Mouse (Mus musculus) activated CD4-positive, CD25-positive, alpha-beta regulatory T cell, adult 4 months (primary cell): ENCODE data around the gene Clstn3. TPM values are rescaled to one million over a fixed set of nuclear protein-coding genes. Genes with fewer than 3 reads are reported as not detected.
A peak's percentile ranks its signal among the peaks of the same experiment; 100 is the strongest.
"Not testable (repeated sequence)": the region's sequence is repeated elsewhere in the genome, so short reads cannot be mapped to it uniquely, and the experiment has no call there.

Experiments used
- ATAC-seq: one replicate; pipeline ENCODE4 v1.8.0; 2017
- polyA plus RNA-seq, 2 experiments: library from polyadenylated mRNA; unstranded; fragments of 100-300 nt; shearing (Covaris generic); gene quantifications; one replicate each; pipeline ENCODE4 v1.2.1; 2017

Clstn3 gene
- polyA plus RNA-seq, result not detected

- ATAC-seq, result no peak
Observed at GRCm38 (mm10) chr6:124464305-124465271, at the start of gene Clstn3. Gene Clstn3, minus strand, starts transcription at chr6:124464794.

GRCm38 (mm10) chr6:124512355-124512836, 47.8 kb upstream of the Clstn3 start, which contains the start of gene C1ra:
Gene C1ra, plus strand, starts transcription at chr6:124512405.
- ATAC-seq, result no peak

- no peak for ATAC-seq
Observed at GRCm38 (mm10) chr6:124511936-124512335, 47.3 kb upstream of the Clstn3 start.

GRCm38 (mm10) chr6:124509192-124509591, 44.6 kb upstream of the Clstn3 start:
- not testable (repeated sequence) for ATAC-seq

GRCm38 (mm10) chr6:124508292-124508691, 43.7 kb upstream of the Clstn3 start:
- no peak for ATAC-seq

GRCm38 (mm10) chr6:124506991-124507390, 42.4 kb upstream of the Clstn3 start:
- ATAC-seq, result no peak

GRCm38 (mm10) chr6:124505028-124505427, 40.4 kb upstream of the Clstn3 start:
- ATAC-seq, result no peak

GRCm38 (mm10) chr6:124502021-124502420, 37.4 kb upstream of the Clstn3 start:
- no peak for ATAC-seq

GRCm38 (mm10) chr6:124501473-124501872, 36.9 kb upstream of the Clstn3 start:
- ATAC-seq, result no peak

GRCm38 (mm10) chr6:124499914-124500566, 35.4 kb upstream of the Clstn3 start:
- ATAC-seq, result no peak

GRCm38 (mm10) chr6:124496054-124496453, 31.5 kb upstream of the Clstn3 start:
- ATAC-seq, result no peak

- no peak for ATAC-seq
Observed at GRCm38 (mm10) chr6:124493886-124494285, 29.3 kb upstream of the Clstn3 start.

- no peak for ATAC-seq
Observed at GRCm38 (mm10) chr6:124492842-124493561, 28.4 kb upstream of the Clstn3 start, which contains the start of gene C1rl. Gene C1rl, plus strand, starts transcription at chr6:124493113.

- ATAC-seq, result no peak
Observed at GRCm38 (mm10) chr6:124491427-124491826, 26.8 kb upstream of the Clstn3 start.

- ATAC-seq, result no peak
Observed at GRCm38 (mm10) chr6:124488952-124489351, 24.4 kb upstream of the Clstn3 start.

- no peak for ATAC-seq
Observed at GRCm38 (mm10) chr6:124487509-124487908, 22.9 kb upstream of the Clstn3 start.

GRCm38 (mm10) chr6:124485414-124486144, 21.0 kb upstream of the Clstn3 start:
- no peak for ATAC-seq

GRCm38 (mm10) chr6:124484851-124485250, 20.3 kb upstream of the Clstn3 start:
- ATAC-seq, result no peak

GRCm38 (mm10) chr6:124483831-124484230, 19.2 kb upstream of the Clstn3 start:
- ATAC-seq, result not testable (repeated sequence)

GRCm38 (mm10) chr6:124481571-124481970, 17.0 kb upstream of the Clstn3 start:
- ATAC-seq, result peak; percentile 57

GRCm38 (mm10) chr6:124480295-124480694, 15.7 kb upstream of the Clstn3 start:
- no peak for ATAC-seq

GRCm38 (mm10) chr6:124479573-124479930, 15.0 kb upstream of the Clstn3 start:
- ATAC-seq, result no peak
